Mouse (Mus musculus) hindbrain, embryonic 14.5 days (tissue): ENCODE measurements at regions not wholly inside any gene's neighbourhood (a gene's known extent, or its start where the extent isn't known, plus 50 kb on each side); places are given as distances from the start of the nearest gene placed in this dataset.

Experiments
- ATAC-seq: fragments of 200-750 bp; cut with Nextera tagmentation; 2 replicates; pipeline ENCODE4 v1.8.0; 2017; ENCODE audit warnings: moderate number of reproducible peaks, mild to moderate bottlenecking, moderate TSS enrichment, moderate library complexity; ENCODE audit not compliant: low FRiP score
- DNase-seq: peaks from one replicate; pipeline ENCODE4 v3.0.0-alpha.2; 2015; ENCODE audit warnings: low spot score
- H3K27ac ChIP-seq: fragments of 300-500 bp; sonication (generic); 2 replicates; pipeline ENCODE4 v1.5.1; 2014; ENCODE audit warnings: mild to moderate bottlenecking, moderate library complexity
- H3K27me3 ChIP-seq: fragments of 300-500 bp; sonication (generic); 2 replicates; pipeline ENCODE4 v1.6.1; 2014; ENCODE audit warnings: mild to moderate bottlenecking, low read length, mixed read lengths; ENCODE audit not compliant: control insufficient read depth, insufficient read depth
- H3K36me3 ChIP-seq: fragments of 300-500 bp; sonication (generic); replicated peaks from 2 replicates; pipeline ENCODE4 v1.6.1; 2014; ENCODE audit not compliant: control insufficient read depth, insufficient read depth
- H3K4me1 ChIP-seq: fragments of 300-500 bp; sonication (generic); replicated peaks from 2 replicates; pipeline ENCODE4 v1.6.1; 2014; ENCODE audit warnings: antibody characterized with exemption, low read length, mixed read lengths; ENCODE audit not compliant: control insufficient read depth, insufficient read depth
- H3K4me2 ChIP-seq: fragments of 300-500 bp; sonication (generic); replicated peaks from 2 replicates; pipeline ENCODE4 v1.6.1; 2014; ENCODE audit warnings: mild to moderate bottlenecking, moderate library complexity
- H3K4me3 ChIP-seq: fragments of 300-500 bp; sonication (generic); replicated peaks from 2 replicates; pipeline ENCODE4 v1.5.1; 2014; ENCODE audit warnings: mild to moderate bottlenecking, low read length
- H3K9ac ChIP-seq: fragments of 300-500 bp; sonication (generic); 2 replicates; pipeline ENCODE4 v1.6.1; 2014
- H3K9me3 ChIP-seq: fragments of 300-500 bp; sonication (generic); 2 replicates; pipeline ENCODE4 v1.6.1; 2016; ENCODE audit warnings: low read length; ENCODE audit not compliant: control insufficient read depth
- WGBS: fragments of 180-500 bp; shearing (Covaris S2); extraction: QIAGEN DNeasy Blood & Tissue Kit; methylation state at CpG from one replicate; pipeline ENCODE4 v1.1.7; 2014; 5-methylcytosine and 5-hydroxymethylcytosine counted together

GRCm38 (mm10) chr15:93958086-93958485 is 362.4 kb upstream of the Prickle1 start:
- Histone ChIP-seq H3K27me3 (no peaks in the 10 kb centered on the region), H3K36me3 (no peaks in the 10 kb centered on the region), H3K9ac (no peak overlapping the region), H3K9me3 (no peaks in the 10 kb centered on the region), H3K4me2 (no peak overlapping the region), H3K4me1 (no peaks in the 10 kb centered on the region), H3K4me3 (no peak overlapping the region), H3K27ac (no peak overlapping the region)
- WGBS, result 59% methylated on average over 1 of the region's 1 CpGs
- ATAC-seq (no peak), DNase-seq (no peak)

- H3K4me1 ChIP-seq, result no peaks in the 10 kb centered on the region
- H3K9ac ChIP-seq, result no peak overlapping the region
- 97% methylated on average over 11 of the region's 11 CpGs for WGBS
- ATAC-seq (no peak), DNase-seq (no peak)
- H3K4me3 ChIP-seq, result no peak overlapping the region
- H3K36me3 ChIP-seq, result no peaks in the 10 kb centered on the region
- H3K27me3 ChIP-seq, result no peaks in the 10 kb centered on the region
- no peaks in the 10 kb centered on the region for H3K9me3 ChIP-seq
- no peak overlapping the region for H3K27ac ChIP-seq
- no peak overlapping the region for H3K4me2 ChIP-seq
Measured at GRCm38 (mm10) chr15:93956801-93957200, 361.1 kb upstream of the Prickle1 start.

- no peak overlapping the region for H3K9ac ChIP-seq
- H3K4me1 ChIP-seq, result no peaks in the 10 kb centered on the region
- 89% methylated on average over 1 of the region's 1 CpGs for WGBS
- H3K4me2 ChIP-seq, result no peak overlapping the region
- ATAC-seq (no peak), DNase-seq (no peak)
- no peak overlapping the region for H3K4me3 ChIP-seq
- no peaks in the 10 kb centered on the region for H3K9me3 ChIP-seq
- H3K27me3 ChIP-seq, result no peaks in the 10 kb centered on the region
- no peaks in the 10 kb centered on the region for H3K36me3 ChIP-seq
- no peak overlapping the region for H3K27ac ChIP-seq
Measured at GRCm38 (mm10) chr15:93953548-93953947, 357.9 kb upstream of the Prickle1 start.

- 94% methylated on average over 1 of the region's 1 CpGs for WGBS
- Histone ChIP-seq H3K36me3 (no peaks in the 10 kb centered on the region), H3K9ac (no peak overlapping the region), H3K27ac (no peak overlapping the region), H3K4me2 (no peak overlapping the region), H3K27me3 (no peaks in the 10 kb centered on the region), H3K9me3 (no peaks in the 10 kb centered on the region), H3K4me3 (no peak overlapping the region), H3K4me1 (no peaks in the 10 kb centered on the region)
- ATAC-seq (no peak), DNase-seq (no peak)
Measured at GRCm38 (mm10) chr15:93950441-93950840, 354.8 kb upstream of the Prickle1 start.

GRCm38 (mm10) chr15:93948902-93949301 is 353.2 kb upstream of the Prickle1 start:
- no peak overlapping the region for H3K4me3 ChIP-seq
- no peak overlapping the region for H3K9ac ChIP-seq
- H3K27ac ChIP-seq, result no peak overlapping the region
- ATAC-seq (no peak), DNase-seq (no peak)
- H3K9me3 ChIP-seq, result no peaks in the 10 kb centered on the region
- H3K36me3 ChIP-seq, result no peaks in the 10 kb centered on the region
- no peaks in the 10 kb centered on the region for H3K4me1 ChIP-seq
- H3K27me3 ChIP-seq, result no peaks in the 10 kb centered on the region
- 83% methylated on average over 4 of the region's 4 CpGs for WGBS
- no peak overlapping the region for H3K4me2 ChIP-seq

GRCm38 (mm10) chr15:93943545-93943944 is 347.9 kb upstream of the Prickle1 start:
- Histone ChIP-seq H3K9me3 (no peaks in the 10 kb centered on the region), H3K27me3 (no peaks in the 10 kb centered on the region), H3K36me3 (no peaks in the 10 kb centered on the region), H3K4me3 (no peak overlapping the region), H3K4me2 (no peak overlapping the region), H3K4me1 (no peaks in the 10 kb centered on the region), H3K27ac (no peak overlapping the region), H3K9ac (no peak overlapping the region)
- no peak for DNase-seq
- 85% methylated on average over 12 of the region's 12 CpGs for WGBS
- ATAC-seq, result no peak

- Histone ChIP-seq H3K27ac (peak overlapping the region; percentile 35; the same call in 1 of the 2 replicates), H3K4me3 (no peak overlapping the region), H3K4me1 (peaks cover 9% of the 10 kb centered on the region; the same call in 1 of the 2 replicates), H3K36me3 (no peaks in the 10 kb centered on the region), H3K9ac (no peak overlapping the region), H3K9me3 (no peaks in the 10 kb centered on the region), H3K27me3 (no peaks in the 10 kb centered on the region), H3K4me2 (no peak overlapping the region)
- WGBS, result 39% methylated on average over 5 of the region's 5 CpGs
- peak; percentile 52 for DNase-seq
- no peak for ATAC-seq
Measured at GRCm38 (mm10) chr15:93932971-93933496, 337.3 kb upstream of the Prickle1 start.

GRCm38 (mm10) chr15:93926842-93927241 is 331.2 kb upstream of the Prickle1 start:
- DNase-seq (no peak), ATAC-seq (no peak)
- no peaks in the 10 kb centered on the region for H3K27me3 ChIP-seq
- no peaks in the 10 kb centered on the region for H3K4me1 ChIP-seq
- H3K27ac ChIP-seq, result no peak overlapping the region
- 23% methylated on average over 6 of the region's 6 CpGs for WGBS
- H3K4me3 ChIP-seq, result no peak overlapping the region
- no peaks in the 10 kb centered on the region for H3K36me3 ChIP-seq
- no peak overlapping the region for H3K9ac ChIP-seq
- H3K9me3 ChIP-seq, result no peaks in the 10 kb centered on the region
- no peak overlapping the region for H3K4me2 ChIP-seq

GRCm38 (mm10) chr15:93926262-93926661 is 330.6 kb upstream of the Prickle1 start:
- Histone ChIP-seq H3K4me3 (no peak overlapping the region), H3K9ac (no peak overlapping the region), H3K4me1 (no peaks in the 10 kb centered on the region), H3K27me3 (no peaks in the 10 kb centered on the region), H3K4me2 (no peak overlapping the region), H3K36me3 (no peaks in the 10 kb centered on the region), H3K9me3 (no peaks in the 10 kb centered on the region), H3K27ac (no peak overlapping the region)
- no peak for ATAC-seq
- DNase-seq, result no peak
